Mouse (Mus musculus): ENCODE measurements around the gene Ttc33.

DNA sequence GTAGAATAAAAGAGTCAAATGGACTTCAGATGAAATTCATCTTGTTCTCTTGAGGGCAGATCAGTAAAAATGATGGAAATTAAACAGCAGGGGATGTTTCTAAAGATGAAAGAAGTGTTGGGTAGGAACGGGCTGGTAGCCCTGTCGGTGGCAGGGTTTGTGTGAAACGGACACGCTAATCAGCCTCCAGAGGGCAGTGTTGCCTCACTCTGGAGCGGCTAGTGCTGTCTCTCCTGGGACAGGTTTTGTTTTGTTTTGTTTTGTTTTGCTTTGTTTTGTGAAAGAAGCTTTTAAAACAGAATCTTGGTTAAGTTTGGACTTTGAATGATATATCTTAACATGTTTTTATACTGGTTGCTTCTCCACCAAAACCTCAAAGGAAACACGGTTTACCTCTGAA lies 51.2 kb downstream of the Ttc33 start:
- no peak for TF ChIP-seq CHD2 (IDR thresholded peaks at IDR 0.05; ENCODE audit: low read depth, low read length)
- TF ChIP-seq HCFC1 (IDR thresholded peaks at IDR 0.05; ENCODE audit: borderline replicate concordance, insufficient read depth, low read length), result no peak
- TF ChIP-seq ZNF384 (IDR thresholded peaks at IDR 0.05; ENCODE audit: low read depth, low read length), result no peak
- TF ChIP-seq ZC3H11A (IDR thresholded peaks at IDR 0.05; ENCODE audit: borderline replicate concordance, low read depth, low read length), result peak; percentile 97; the same call in 1 of the 2 replicates
- no peak for TF ChIP-seq MAFK (IDR thresholded peaks at IDR 0.05; ENCODE audit: insufficient read depth, low read depth, low read length)

Data from ES-E14 (cell line).